Mouse (Mus musculus) hindbrain, embryonic 14.5 days (tissue): ENCODE measurements around the gene Palm. TPM values are rescaled to one million over a fixed set of nuclear protein-coding genes. Genes with fewer than 3 reads are reported as not detected.
A peak's percentile ranks its signal among the peaks of the same experiment; 100 is the strongest.

Experiments used
- ATAC-seq: fragments of 200-750 bp; cut with Nextera tagmentation; 2 replicates; pipeline ENCODE4 v1.8.0; 2017; ENCODE audit warnings: moderate number of reproducible peaks, mild to moderate bottlenecking, moderate TSS enrichment, moderate library complexity; ENCODE audit not compliant: low FRiP score
- DNase-seq: peaks from one replicate; pipeline ENCODE4 v3.0.0-alpha.2; 2015; ENCODE audit warnings: low spot score
- H3K27ac ChIP-seq: fragments of 300-500 bp; sonication (generic); 2 replicates; pipeline ENCODE4 v1.5.1; 2014; ENCODE audit warnings: mild to moderate bottlenecking, moderate library complexity
- H3K27me3 ChIP-seq: fragments of 300-500 bp; sonication (generic); 2 replicates; pipeline ENCODE4 v1.6.1; 2014; ENCODE audit warnings: mild to moderate bottlenecking, low read length, mixed read lengths; ENCODE audit not compliant: control insufficient read depth, insufficient read depth
- H3K36me3 ChIP-seq: fragments of 300-500 bp; sonication (generic); replicated peaks from 2 replicates; pipeline ENCODE4 v1.6.1; 2014; ENCODE audit not compliant: control insufficient read depth, insufficient read depth
- H3K4me1 ChIP-seq: fragments of 300-500 bp; sonication (generic); replicated peaks from 2 replicates; pipeline ENCODE4 v1.6.1; 2014; ENCODE audit warnings: antibody characterized with exemption, low read length, mixed read lengths; ENCODE audit not compliant: control insufficient read depth, insufficient read depth
- H3K4me2 ChIP-seq: fragments of 300-500 bp; sonication (generic); replicated peaks from 2 replicates; pipeline ENCODE4 v1.6.1; 2014; ENCODE audit warnings: mild to moderate bottlenecking, moderate library complexity
- H3K4me3 ChIP-seq: fragments of 300-500 bp; sonication (generic); replicated peaks from 2 replicates; pipeline ENCODE4 v1.5.1; 2014; ENCODE audit warnings: mild to moderate bottlenecking, low read length
- H3K9ac ChIP-seq: fragments of 300-500 bp; sonication (generic); 2 replicates; pipeline ENCODE4 v1.6.1; 2014
- H3K9me3 ChIP-seq: fragments of 300-500 bp; sonication (generic); 2 replicates; pipeline ENCODE4 v1.6.1; 2016; ENCODE audit warnings: low read length; ENCODE audit not compliant: control insufficient read depth
- WGBS: fragments of 180-500 bp; shearing (Covaris S2); extraction: QIAGEN DNeasy Blood & Tissue Kit; methylation state at CpG from one replicate; pipeline ENCODE4 v1.1.7; 2014; 5-methylcytosine and 5-hydroxymethylcytosine counted together
- polyA plus RNA-seq: library from polyadenylated mRNA; unstranded; fragments of >200 nt; fragmentation: Nextera tagmentation; extraction: Ambion mirVana; gene quantifications from 2 replicates; pipeline ENCODE4 v1.2.1, GENCODE M21; 2014

The Palm gene
- polyA plus RNA-seq, 1 experiment from 2014 or later, result 240 TPM

DNA sequence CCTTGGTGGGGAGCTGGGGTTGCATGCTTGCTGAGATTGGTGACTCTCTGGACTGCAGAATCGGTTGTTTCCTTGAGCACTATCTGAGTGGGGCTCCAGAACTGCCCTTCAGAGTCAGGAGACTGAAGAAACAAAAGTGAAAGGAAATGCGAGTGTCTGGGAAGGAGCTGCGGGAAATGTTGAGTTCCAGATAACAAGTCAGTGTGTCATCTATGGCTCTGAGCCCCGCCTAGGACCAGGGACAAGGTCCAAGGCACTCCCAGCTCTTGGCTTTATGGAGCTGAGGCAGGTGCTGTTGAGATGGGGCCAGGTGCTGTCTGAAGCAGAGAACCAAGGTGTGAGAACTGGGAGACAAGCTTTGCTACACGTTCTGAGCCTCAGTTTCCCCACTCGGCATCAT is 31.0 kb downstream of the Palm start:
- Histone ChIP-seq H3K4me1 (peaks cover 5% of the 10 kb centered on the region; the same call in 1 of the 2 replicates), H3K9ac (no peak overlapping the region), H3K27me3 (no peaks in the 10 kb centered on the region), H3K27ac (no peak overlapping the region), H3K4me3 (no peak overlapping the region), H3K36me3 (peaks cover 23% of the 10 kb centered on the region), H3K9me3 (no peaks in the 10 kb centered on the region), H3K4me2 (no peak overlapping the region)
- 72% methylated on average over 6 of the region's 6 CpGs for WGBS
- DNase-seq (no peak), ATAC-seq (no peak)

DNA sequence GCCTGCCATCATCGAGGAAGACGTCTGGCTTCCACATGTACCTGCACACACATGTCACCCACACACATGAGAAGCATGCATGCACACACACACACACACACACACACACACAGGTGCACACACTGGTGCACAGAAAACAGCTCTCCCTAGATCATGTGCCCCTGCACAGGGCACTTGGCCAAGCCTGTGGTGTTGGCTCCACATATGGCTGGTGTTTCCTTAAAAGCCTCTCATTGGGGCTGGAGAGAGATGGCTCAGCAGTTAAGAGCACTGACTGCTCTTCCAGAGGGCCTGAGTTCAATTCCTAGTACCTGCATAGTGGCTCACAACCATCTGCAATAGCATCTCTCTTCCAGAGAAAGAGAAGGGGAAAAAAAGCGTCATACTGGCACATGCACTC is 38.2 kb downstream of the Palm start:
- no peaks in the 10 kb centered on the region for H3K27me3 ChIP-seq
- no peaks in the 10 kb centered on the region for H3K9me3 ChIP-seq
- H3K4me2 ChIP-seq, result no peak overlapping the region
- no peak for DNase-seq
- no peak overlapping the region for H3K27ac ChIP-seq
- no peak overlapping the region for H3K9ac ChIP-seq
- H3K4me3 ChIP-seq, result no peak overlapping the region
- H3K4me1 ChIP-seq, result no peaks in the 10 kb centered on the region
- ATAC-seq, result no peak
- WGBS, result 80% methylated on average over 3 of the region's 3 CpGs
- no peaks in the 10 kb centered on the region for H3K36me3 ChIP-seq

DNA sequence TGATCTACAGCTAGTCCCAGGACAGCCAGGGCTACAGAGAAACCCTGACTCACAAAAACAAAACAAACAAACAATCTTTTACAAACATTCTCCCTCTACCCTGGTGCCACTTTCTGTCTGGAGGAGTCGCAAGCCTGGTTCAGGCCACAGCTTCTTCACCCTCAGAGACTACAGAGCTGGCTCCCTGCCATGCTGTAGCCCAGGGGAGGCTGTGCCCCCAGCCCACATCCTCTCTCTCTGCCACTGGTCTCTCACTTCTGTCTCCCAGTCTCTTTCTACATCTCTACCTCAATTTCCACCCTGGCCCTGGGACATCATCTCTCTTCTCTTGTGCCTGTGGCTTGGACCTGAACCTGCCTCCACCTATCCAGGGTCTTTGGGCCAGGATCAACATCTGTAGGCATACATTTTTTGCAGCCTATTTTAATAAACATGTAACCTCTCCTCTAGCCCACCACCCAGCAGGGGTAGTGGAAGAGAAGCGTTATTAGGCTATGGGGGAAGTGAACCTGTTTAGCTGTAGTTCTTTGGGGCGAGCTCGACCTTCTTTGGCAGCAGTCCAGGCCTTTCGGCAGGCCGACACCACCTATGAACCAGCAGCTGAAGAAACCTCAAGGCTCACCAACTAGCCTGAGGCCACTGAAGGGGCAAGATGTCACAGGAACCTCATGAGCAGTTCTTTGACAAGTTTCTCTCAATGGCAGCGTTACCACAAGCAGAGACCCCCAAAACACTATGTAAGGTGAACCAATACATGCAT is 38.8 kb downstream of the Palm start:
- Histone ChIP-seq H3K4me2 (no peak overlapping the region), H3K9me3 (no peaks in the 10 kb centered on the region), H3K27me3 (no peaks in the 10 kb centered on the region), H3K36me3 (no peaks in the 10 kb centered on the region), H3K9ac (no peak overlapping the region), H3K4me1 (no peaks in the 10 kb centered on the region), H3K27ac (no peak overlapping the region), H3K4me3 (no peak overlapping the region)
- WGBS, result 77% methylated on average over 7 of the region's 7 CpGs
- no peak for ATAC-seq
- DNase-seq, result no peak

DNA sequence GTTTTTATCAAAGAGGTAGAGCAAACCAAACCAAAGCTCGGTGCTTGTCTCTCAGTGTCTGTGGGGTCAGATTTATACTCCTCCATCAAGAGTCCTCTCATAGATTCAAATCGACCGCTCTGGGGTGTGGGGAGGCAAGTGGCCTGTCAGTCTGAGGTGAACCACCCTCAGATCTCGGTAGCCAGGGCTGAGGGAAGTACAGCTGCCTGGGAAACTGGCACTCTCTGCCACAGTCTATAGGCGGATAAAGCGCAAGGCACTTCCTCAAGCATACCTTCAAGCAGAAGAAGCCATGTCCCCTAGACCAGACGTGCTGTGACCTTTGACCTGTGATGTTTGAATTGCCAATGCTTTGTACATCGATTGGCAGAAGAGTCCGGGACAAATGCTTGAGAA is 39.4 kb downstream of the Palm start:
- Histone ChIP-seq H3K36me3 (no peaks in the 10 kb centered on the region), H3K9ac (no peak overlapping the region), H3K9me3 (no peaks in the 10 kb centered on the region), H3K4me3 (no peak overlapping the region), H3K4me2 (no peak overlapping the region), H3K27ac (no peak overlapping the region), H3K4me1 (no peaks in the 10 kb centered on the region), H3K27me3 (no peaks in the 10 kb centered on the region)
- ATAC-seq (no peak), DNase-seq (no peak)
- WGBS, result 72% methylated on average over 9 of the region's 9 CpGs

DNA sequence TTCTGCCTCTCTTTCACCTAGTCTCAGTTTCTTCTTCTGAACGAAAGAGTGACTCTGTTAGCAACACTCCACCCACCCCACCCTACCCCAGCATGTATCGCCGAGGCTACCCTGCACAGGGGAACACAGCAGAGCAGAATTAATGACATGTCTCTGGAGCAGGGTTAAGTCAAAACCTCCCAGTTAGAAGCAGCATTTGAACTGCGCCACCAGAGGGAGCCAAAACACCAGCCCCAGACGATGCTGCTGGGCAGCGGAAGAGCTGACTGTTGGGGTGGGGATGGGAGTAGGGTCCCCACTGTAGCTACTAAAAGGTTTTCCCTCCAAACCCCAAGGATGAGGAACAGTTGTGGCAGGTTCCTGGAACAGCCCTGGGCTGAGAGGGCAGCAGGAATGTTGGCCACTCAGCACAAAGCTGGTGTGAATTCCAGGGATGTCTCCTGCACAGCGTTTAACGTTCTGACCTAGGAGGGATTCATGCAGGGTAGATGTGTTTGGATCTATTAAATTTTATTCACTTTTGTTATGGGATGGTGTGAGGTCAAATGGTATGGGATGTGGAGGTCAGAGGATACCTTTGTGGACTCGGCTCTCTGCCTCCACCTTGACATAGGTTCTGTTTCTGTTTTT is 41.5 kb downstream of the Palm start:
- H3K4me2 ChIP-seq, result no peak overlapping the region
- H3K4me3 ChIP-seq, result no peak overlapping the region
- no peaks in the 10 kb centered on the region for H3K9me3 ChIP-seq
- DNase-seq (peak; percentile 82), ATAC-seq (peak; percentile 56)
- no peaks in the 10 kb centered on the region for H3K27me3 ChIP-seq
- H3K27ac ChIP-seq, result no peak overlapping the region
- 24% methylated on average over 9 of the region's 9 CpGs for WGBS
- H3K9ac ChIP-seq, result no peak overlapping the region
- no peaks in the 10 kb centered on the region for H3K36me3 ChIP-seq
- H3K4me1 ChIP-seq, result no peaks in the 10 kb centered on the region

DNA sequence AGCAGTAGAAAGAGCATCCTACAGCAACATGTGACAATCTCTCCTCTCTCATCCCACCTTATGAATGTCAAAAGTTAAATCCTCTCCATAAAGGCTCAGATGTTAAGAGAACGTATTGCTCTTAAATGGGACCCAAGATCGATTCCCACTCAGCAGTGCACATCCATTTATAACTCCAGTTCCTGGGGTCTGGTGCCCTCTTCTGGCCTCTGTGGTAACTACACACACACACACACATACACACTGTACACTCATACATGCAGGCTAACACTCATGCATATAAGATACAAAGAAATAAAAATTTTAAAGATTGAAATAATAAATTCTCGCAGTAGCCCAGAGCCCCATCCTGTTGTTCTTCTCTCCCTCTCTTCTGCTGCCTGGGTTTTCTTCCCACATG is 43.5 kb downstream of the Palm start:
- peaks cover 11% of the 10 kb centered on the region; the same call in 1 of the 2 replicates for H3K4me1 ChIP-seq
- H3K4me3 ChIP-seq, result no peak overlapping the region
- no peak overlapping the region for H3K9ac ChIP-seq
- ATAC-seq (no peak), DNase-seq (no peak)
- no peaks in the 10 kb centered on the region for H3K9me3 ChIP-seq
- no peak overlapping the region for H3K27ac ChIP-seq
- no peaks in the 10 kb centered on the region for H3K27me3 ChIP-seq
- WGBS, result 99% methylated on average over 3 of the region's 3 CpGs
- H3K4me2 ChIP-seq, result no peak overlapping the region
- no peaks in the 10 kb centered on the region for H3K36me3 ChIP-seq

DNA sequence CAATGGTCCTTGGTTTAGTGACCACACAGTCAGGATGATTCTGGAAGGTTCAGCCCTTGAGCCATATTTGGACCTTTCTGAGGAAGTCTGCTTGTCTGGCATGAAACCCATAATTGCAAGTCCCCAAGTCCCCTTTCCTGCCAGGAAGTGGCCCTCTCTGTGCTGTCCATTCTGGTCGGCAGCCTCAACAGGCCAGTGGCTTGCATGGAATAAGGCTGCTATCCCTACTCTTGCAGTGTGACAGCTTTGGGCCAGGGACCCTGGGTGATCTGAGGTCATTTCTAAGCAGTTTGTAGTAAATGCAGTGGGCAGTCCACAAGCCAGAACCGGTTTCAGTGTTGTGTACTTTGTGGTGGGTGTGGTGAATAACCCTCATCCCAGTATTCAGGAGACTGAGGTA is 44.8 kb downstream of the Palm start:
- Histone ChIP-seq H3K4me3 (no peak overlapping the region), H3K27me3 (no peaks in the 10 kb centered on the region), H3K4me1 (peaks cover 13% of the 10 kb centered on the region), H3K9me3 (no peaks in the 10 kb centered on the region), H3K9ac (no peak overlapping the region), H3K27ac (no peak overlapping the region), H3K4me2 (no peak overlapping the region), H3K36me3 (no peaks in the 10 kb centered on the region)
- DNase-seq (no peak), ATAC-seq (no peak)
- 78% methylated on average over 2 of the region's 2 CpGs for WGBS

DNA sequence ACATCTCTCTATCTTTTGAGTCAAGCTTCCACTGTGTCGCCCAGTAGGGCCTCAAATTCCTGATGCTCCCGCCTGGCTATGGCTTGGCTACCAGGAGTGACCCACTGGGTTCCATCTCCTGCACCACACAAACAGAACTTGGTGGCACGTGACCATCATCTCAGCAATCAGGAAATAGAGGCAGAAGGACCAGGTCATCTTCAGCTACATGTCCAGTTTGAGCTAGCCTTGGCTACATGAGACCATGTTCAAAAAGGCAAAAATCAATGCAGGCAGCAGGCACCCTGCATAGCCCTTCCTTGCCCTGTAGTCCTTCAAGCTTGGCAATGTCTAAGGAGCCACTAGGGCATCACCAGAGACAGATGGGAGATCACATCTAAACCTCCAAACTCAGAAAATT is 46.7 kb downstream of the Palm start:
- Histone ChIP-seq H3K36me3 (no peaks in the 10 kb centered on the region), H3K9ac (no peak overlapping the region), H3K4me1 (peaks cover 19% of the 10 kb centered on the region), H3K4me2 (no peak overlapping the region; the same call in 1 of the 2 replicates), H3K4me3 (no peak overlapping the region), H3K27ac (no peak overlapping the region), H3K9me3 (no peaks in the 10 kb centered on the region), H3K27me3 (no peaks in the 10 kb centered on the region)
- DNase-seq, result no peak
- ATAC-seq, result no peak
- 91% methylated on average over 3 of the region's 3 CpGs for WGBS

DNA sequence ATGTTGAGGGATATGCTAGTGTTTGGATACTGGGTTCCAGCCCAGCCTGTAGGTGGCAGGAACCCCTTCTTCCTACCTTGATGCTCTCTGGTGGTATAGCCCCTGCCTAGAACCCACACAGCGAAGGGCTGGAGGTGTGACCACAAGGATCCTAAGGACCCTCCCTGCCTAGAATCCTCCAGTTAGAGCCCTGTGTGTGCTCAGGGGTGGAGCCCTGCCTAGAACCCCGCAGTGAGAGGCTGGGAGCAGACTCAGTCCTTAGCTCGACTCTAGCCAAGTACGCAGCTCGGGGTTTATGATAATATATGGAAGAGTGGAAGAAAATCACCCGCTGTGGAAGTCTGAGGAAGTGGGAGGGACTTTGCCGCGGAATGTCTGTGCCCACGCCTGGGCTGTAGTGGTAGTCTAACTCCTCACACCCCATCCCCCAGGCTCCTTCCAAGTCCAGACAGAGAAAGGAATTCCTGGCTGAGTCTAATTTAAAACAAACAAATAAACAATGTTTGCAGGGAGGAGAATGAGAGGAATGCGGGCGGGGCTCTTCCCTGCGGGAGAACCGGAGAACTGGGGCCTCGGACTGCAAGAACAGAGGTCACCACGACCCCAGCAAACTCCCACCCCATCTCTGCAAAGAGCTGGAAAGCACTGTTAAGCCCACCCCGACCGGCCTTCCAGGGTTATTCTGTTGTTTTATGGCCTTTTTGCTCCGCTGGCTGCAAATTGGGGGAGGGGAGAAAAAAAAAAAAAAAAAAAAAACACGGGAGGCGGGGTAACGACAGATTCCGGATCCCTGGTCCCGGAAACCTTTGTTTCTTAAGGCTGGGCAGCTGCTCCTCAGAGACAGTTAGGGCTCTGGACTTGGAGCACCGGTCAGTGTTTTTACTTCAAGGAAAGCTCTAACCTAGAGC is 47.5 kb downstream of the Palm start:
- Histone ChIP-seq H3K27ac (peak overlapping the region; percentile 36), H3K4me1 (peaks cover 19% of the 10 kb centered on the region), H3K9ac (peak overlapping the region; percentile 51), H3K27me3 (no peaks in the 10 kb centered on the region), H3K9me3 (no peaks in the 10 kb centered on the region), H3K4me2 (peak overlapping the region; percentile 61), H3K4me3 (peak overlapping the region; percentile 29), H3K36me3 (no peaks in the 10 kb centered on the region)
- 2% methylated on average over 23 of the region's 24 CpGs for WGBS
- peak; percentile 82 for ATAC-seq
- DNase-seq, result peak; percentile 64
